Mouse (Mus musculus): Measurements from ENCODE around the gene Hist1h1t.
"Not testable (repeated sequence)": the region's sequence is repeated elsewhere in the genome, so short reads cannot be mapped to it uniquely, and the experiment has no call there.

Gene Hist1h1t

GRCm38 (mm10) chr13:23700786-23701520 is 5.3 kb downstream of the Hist1h1t start:
- peak; percentile 92 for DNase-seq

GRCm38 (mm10) chr13:23702220-23702619 is 6.6 kb downstream of the Hist1h1t start:
- no peak for DNase-seq

GRCm38 (mm10) chr13:23702801-23703200 is 7.2 kb downstream of the Hist1h1t start:
- DNase-seq, result not testable (repeated sequence)

- no peak for DNase-seq
These were observed 10.2 kb downstream of the Hist1h1t start for GRCm38 (mm10) chr13:23705751-23706356.

- DNase-seq, result no peak
These were observed 11.2 kb downstream of the Hist1h1t start for GRCm38 (mm10) chr13:23706771-23707170.

- no peak for DNase-seq
These were observed 12.4 kb downstream of the Hist1h1t start for GRCm38 (mm10) chr13:23708041-23708440.

- no peak for DNase-seq
These were observed 13.0 kb downstream of the Hist1h1t start for GRCm38 (mm10) chr13:23708654-23709053.

GRCm38 (mm10) chr13:23709714-23710373 is 14.2 kb downstream of the Hist1h1t start:
- no peak for DNase-seq

- peak; percentile 72 for DNase-seq
These were observed 14.9 kb downstream of the Hist1h1t start, which contains the start of gene Hfe for GRCm38 (mm10) chr13:23710374-23711089. Gene Hfe, minus strand, starts transcription at chr13:23710854.

GRCm38 (mm10) chr13:23716261-23717042 is 20.8 kb downstream of the Hist1h1t start:
- DNase-seq, result no peak

- DNase-seq, result no peak
These were observed 21.6 kb downstream of the Hist1h1t start for GRCm38 (mm10) chr13:23717176-23717575.

GRCm38 (mm10) chr13:23717593-23718245 is 22.1 kb downstream of the Hist1h1t start:
- DNase-seq, result not testable (repeated sequence)

- DNase-seq, result no peak
These were observed 28.6 kb downstream of the Hist1h1t start for GRCm38 (mm10) chr13:23724239-23724638.

GRCm38 (mm10) chr13:23725213-23725612 is 29.6 kb downstream of the Hist1h1t start:
- no peak for DNase-seq

GRCm38 (mm10) chr13:23728472-23729191 is 33.0 kb downstream of the Hist1h1t start:
- no peak for DNase-seq

GRCm38 (mm10) chr13:23729192-23729525 is 33.5 kb downstream of the Hist1h1t start:
- DNase-seq, result no peak

GRCm38 (mm10) chr13:23729706-23730105 is 34.1 kb downstream of the Hist1h1t start:
- DNase-seq, result no peak

GRCm38 (mm10) chr13:23730479-23730878 is 34.9 kb downstream of the Hist1h1t start:
- DNase-seq, result peak; percentile 77

GRCm38 (mm10) chr13:23732156-23732804 is 36.7 kb downstream of the Hist1h1t start:
- DNase-seq, result peak; percentile 74

GRCm38 (mm10) chr13:23737091-23737490 is 41.5 kb downstream of the Hist1h1t start:
- no peak for DNase-seq

- no peak for DNase-seq
These were observed 42.4 kb downstream of the Hist1h1t start for GRCm38 (mm10) chr13:23738041-23738440.
